Mouse (Mus musculus) heart, embryonic 14.5 days (tissue): ENCODE results near the gene Glt1d1. TPM values are rescaled to one million over a fixed set of nuclear protein-coding genes. Genes with fewer than 3 reads are reported as not detected.
"Not testable (repeated sequence)": the region's sequence is repeated elsewhere in the genome, so short reads cannot be mapped to it uniquely, and the experiment has no call there.

ENCODE experiments used
- ATAC-seq: fragments of 200-750 bp; cut with Nextera tagmentation; 2 replicates; pipeline ENCODE4 v1.8.0; 2017; ENCODE audit warnings: low read depth, moderate TSS enrichment; ENCODE audit not compliant: insufficient number of reproducible peaks, insufficient read depth, low FRiP score
- H3K27ac ChIP-seq, 2 experiments: fragments of 200-500 bp in 1 of 2; fragments of 300-500 bp in 1 of 2; sonication (generic) in 1 of 2; replicated peaks in 1 of 2; 2 replicates each; pipeline ENCODE4 v1.5.1; 2012 to 2014; ENCODE audit warnings: low read depth in 2 of 2, low read length in 2 of 2, control low read depth in 1 of 2, mild to moderate bottlenecking in 1 of 2, mixed read lengths in 1 of 2; ENCODE audit not compliant: control insufficient read depth in 1 of 2, insufficient read depth in 1 of 2
- H3K27me3 ChIP-seq: fragments of 300-500 bp; sonication (generic); 2 replicates; pipeline ENCODE4 v1.6.1; 2014; ENCODE audit warnings: mild to moderate bottlenecking, low read length, control low read depth; ENCODE audit not compliant: control insufficient read depth, insufficient read depth
- H3K36me3 ChIP-seq: fragments of 300-500 bp; sonication (generic); 2 replicates; pipeline ENCODE4 v1.6.1; 2014; ENCODE audit warnings: mild to moderate bottlenecking, control low read depth, low read length, mixed read lengths; ENCODE audit not compliant: control insufficient read depth, insufficient read depth
- H3K4me1 ChIP-seq, 2 experiments: fragments of 200-500 bp in 1 of 2; fragments of 300-500 bp in 1 of 2; sonication (generic) in 1 of 2; 2 replicates each; pipeline ENCODE4 v1.6.1; 2012 to 2014; ENCODE audit warnings: low read length in 2 of 2, control low read depth in 1 of 2, mixed read lengths in 1 of 2; ENCODE audit not compliant: control insufficient read depth in 2 of 2, insufficient read depth in 2 of 2
- H3K4me2 ChIP-seq: fragments of 300-500 bp; sonication (generic); 2 replicates; pipeline ENCODE4 v1.6.1; 2014; ENCODE audit warnings: mild to moderate bottlenecking, low read length
- H3K4me3 ChIP-seq, 2 experiments: fragments of 200-500 bp in 1 of 2; fragments of 300-500 bp in 1 of 2; sonication (generic) in 1 of 2; 2 replicates each; pipeline ENCODE4 v1.5.1; 2012 to 2014; ENCODE audit warnings: low read length in 2 of 2, mild to moderate bottlenecking in 2 of 2, control low read depth in 1 of 2, low read depth in 1 of 2, moderate library complexity in 1 of 2; ENCODE audit not compliant: control insufficient read depth in 1 of 2, insufficient read depth in 1 of 2
- H3K9ac ChIP-seq: fragments of 300-500 bp; sonication (generic); 2 replicates; pipeline ENCODE4 v1.6.1; 2014; ENCODE audit warnings: mild to moderate bottlenecking, low read length
- H3K9me3 ChIP-seq: fragments of 300-500 bp; sonication (generic); 2 replicates; pipeline ENCODE4 v1.6.1; 2016; ENCODE audit warnings: low read length, control low read depth; ENCODE audit not compliant: control insufficient read depth
- WGBS: fragments of 180-500 bp; shearing (Covaris S2); extraction: QIAGEN DNeasy Blood & Tissue Kit; methylation state at CpG from one replicate; pipeline ENCODE4 v1.1.7; 2014; 5-methylcytosine and 5-hydroxymethylcytosine counted together
- polyA plus RNA-seq: library from polyadenylated mRNA; unstranded; fragments of >200 nt; fragmentation: Nextera tagmentation; extraction: Ambion mirVana; gene quantifications from 2 replicates; pipeline ENCODE4 v1.2.1, GENCODE M21; 2014

Gene Glt1d1
- polyA plus RNA-seq, 1 experiment from 2014 or later, result not detected

DNA sequence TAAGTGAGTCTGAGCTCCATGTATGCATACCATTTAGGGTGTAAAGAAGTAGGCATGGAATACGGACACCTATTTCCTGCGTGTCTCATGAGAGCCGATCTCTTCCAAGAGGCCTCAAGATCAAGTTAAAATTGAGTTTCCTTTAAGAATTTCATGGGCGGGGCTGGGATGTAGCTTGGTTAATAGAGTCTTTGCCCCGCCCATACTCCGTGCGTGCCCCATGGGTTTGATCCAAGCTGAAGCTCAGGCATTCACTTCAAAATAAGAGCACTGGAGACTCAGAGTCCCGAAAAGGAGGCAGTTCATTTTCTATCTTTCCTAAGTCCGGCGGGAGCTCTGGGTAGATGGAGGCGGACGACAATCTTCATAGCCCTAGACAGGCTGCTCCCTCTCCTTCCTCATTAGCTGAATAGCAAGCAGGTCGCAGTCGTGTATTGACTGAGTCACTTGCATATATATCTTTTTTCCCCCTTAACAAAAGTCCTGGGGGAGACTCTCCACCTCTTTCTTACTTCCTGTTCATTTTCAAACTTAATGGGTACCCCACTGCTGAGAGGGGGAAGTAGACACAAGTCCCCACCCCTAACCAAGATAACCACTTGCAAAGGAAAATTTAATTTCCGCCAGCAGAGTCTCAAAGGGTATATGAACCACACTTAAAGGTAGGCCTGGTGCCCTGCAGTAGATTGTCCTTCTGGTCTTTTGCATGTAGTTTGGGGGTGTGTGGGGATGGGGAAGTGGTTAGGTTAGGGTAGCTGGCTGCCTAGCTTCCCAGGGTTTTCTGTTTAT lies 88.7 kb downstream of the Glt1d1 start:
- H3K9ac ChIP-seq, result no peak overlapping the region
- H3K27me3 ChIP-seq, result no peaks in the 10 kb centered on the region
- ATAC-seq, result no peak
- no peak overlapping the region for H3K4me3 ChIP-seq
- peak overlapping the region; percentile 16 for H3K4me2 ChIP-seq
- H3K9me3 ChIP-seq, result no peaks in the 10 kb centered on the region
- no peaks in the 10 kb centered on the region for H3K36me3 ChIP-seq
- H3K27ac ChIP-seq, result no peak overlapping the region
- H3K4me1 ChIP-seq, result no peaks in the 10 kb centered on the region
- WGBS, result 30% methylated on average over 15 of the region's 15 CpGs

- H3K4me2 ChIP-seq, H3K36me3 ChIP-seq, H3K4me1 ChIP-seq, H3K27ac ChIP-seq, H3K4me3 ChIP-seq, H3K9ac ChIP-seq, H3K27me3 ChIP-seq, ATAC-seq, H3K9me3 ChIP-seq: not testable (repeated sequence)
- 92% methylated on average over 12 of the region's 12 CpGs for WGBS
These were observed 90.1 kb downstream of the Glt1d1 start for GRCm38 (mm10) chr5:127722171-127722570.

GRCm38 (mm10) chr5:127730351-127730750 lies 98.3 kb downstream of the Glt1d1 start:
- no peak for ATAC-seq
- H3K27ac ChIP-seq, result no peak overlapping the region
- H3K9ac ChIP-seq, result no peak overlapping the region
- H3K4me2 ChIP-seq, result no peak overlapping the region
- WGBS, result 87% methylated on average over 2 of the region's 2 CpGs
- no peaks in the 10 kb centered on the region for H3K9me3 ChIP-seq
- H3K4me3 ChIP-seq, result no peak overlapping the region
- no peaks in the 10 kb centered on the region for H3K4me1 ChIP-seq
- H3K36me3 ChIP-seq, result no peaks in the 10 kb centered on the region
- H3K27me3 ChIP-seq, result no peaks in the 10 kb centered on the region

- H3K9me3 ChIP-seq, result no peaks in the 10 kb centered on the region
- 86% methylated on average over 16 of the region's 16 CpGs for WGBS
- H3K4me3 ChIP-seq, result no peak overlapping the region
- no peaks in the 10 kb centered on the region for H3K27me3 ChIP-seq
- H3K27ac ChIP-seq, result no peak overlapping the region
- no peak overlapping the region for H3K9ac ChIP-seq
- H3K4me2 ChIP-seq, result no peak overlapping the region
- H3K4me1 ChIP-seq, result no peaks in the 10 kb centered on the region
- H3K36me3 ChIP-seq, result no peaks in the 10 kb centered on the region
- no peak for ATAC-seq
These were observed 109.3 kb downstream of the Glt1d1 start for GRCm38 (mm10) chr5:127741331-127741730.

- ATAC-seq, H3K4me3 ChIP-seq, H3K36me3 ChIP-seq, H3K27ac ChIP-seq, H3K4me2 ChIP-seq, H3K27me3 ChIP-seq, H3K9me3 ChIP-seq, H3K9ac ChIP-seq, H3K4me1 ChIP-seq: not testable (repeated sequence)
- WGBS, result 82% methylated on average over 3 of the region's 3 CpGs
These were observed 117.5 kb downstream of the Glt1d1 start for GRCm38 (mm10) chr5:127749540-127749939.

DNA sequence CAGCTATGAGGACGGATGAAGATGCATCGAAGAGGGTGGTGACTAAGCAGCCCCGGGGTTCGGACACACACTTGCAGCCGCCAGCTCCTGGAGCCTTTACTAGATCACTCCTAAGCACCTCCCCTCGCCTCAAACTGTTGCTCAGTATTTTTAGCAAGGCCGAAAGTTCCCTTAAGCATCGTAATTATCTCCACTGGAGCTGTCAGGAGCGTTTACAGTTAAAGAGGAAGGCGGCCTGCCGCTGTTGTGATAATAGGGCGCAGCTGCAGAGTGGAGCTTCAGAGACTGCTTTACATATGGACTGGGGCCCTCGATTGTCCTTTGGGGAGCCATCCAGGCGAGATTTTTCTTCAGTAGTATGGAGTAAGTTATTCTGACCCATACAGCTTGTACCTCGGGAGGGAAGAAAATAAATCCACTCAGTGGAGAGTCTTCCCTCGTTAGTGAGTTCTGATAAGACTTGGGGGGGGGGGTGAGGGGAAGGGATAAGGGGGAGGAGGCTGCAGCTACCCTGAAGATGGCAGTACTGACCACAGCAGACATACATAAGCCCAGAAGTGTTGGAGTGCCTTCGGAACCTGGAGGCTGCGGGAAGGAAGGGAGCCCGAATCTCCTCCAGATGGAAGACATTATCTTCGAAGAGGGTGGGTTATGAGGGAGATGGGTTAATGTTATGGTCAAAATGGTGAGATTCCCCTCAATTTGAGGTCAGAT lies 119.4 kb downstream of the Glt1d1 start:
- H3K4me2 ChIP-seq, result peak overlapping the region; percentile 45
- 12% methylated on average over 20 of the region's 20 CpGs for WGBS
- ATAC-seq, result no peak
- no peaks in the 10 kb centered on the region for H3K36me3 ChIP-seq
- H3K27me3 ChIP-seq, result no peaks in the 10 kb centered on the region
- no peak overlapping the region for H3K9ac ChIP-seq
- H3K27ac ChIP-seq, result no peak overlapping the region
- H3K9me3 ChIP-seq, result no peaks in the 10 kb centered on the region
- no peak overlapping the region for H3K4me3 ChIP-seq
- peaks cover 0 to 3% of the 10 kb centered on the region in 2 experiments; a peak in 1 of 4 replicates for H3K4me1 ChIP-seq

GRCm38 (mm10) chr5:127755594-127755993 lies 123.5 kb downstream of the Glt1d1 start:
- Histone ChIP-seq H3K27ac (no peak overlapping the region), H3K4me3 (no peak overlapping the region), H3K36me3 (no peaks in the 10 kb centered on the region), H3K4me1 (peaks cover 0 to 3% of the 10 kb centered on the region in 2 experiments; a peak in 1 of 4 replicates), H3K9ac (no peak overlapping the region), H3K4me2 (no peak overlapping the region), H3K9me3 (no peaks in the 10 kb centered on the region), H3K27me3 (no peaks in the 10 kb centered on the region)
- WGBS, result 82% methylated on average over 4 of the region's 4 CpGs
- ATAC-seq, result no peak
